Mouse (Mus musculus) embryonic facial prominence, embryonic 11.5 days (tissue): ENCODE results near the gene Lgals2. TPM values are rescaled to one million over a fixed set of nuclear protein-coding genes. Genes with fewer than 3 reads are reported as not detected.

Experiments
- ATAC-seq: fragments of 200-750 bp; cut with Nextera tagmentation; replicated peaks from 2 replicates; pipeline ENCODE4 v1.8.0; 2017; ENCODE audit warnings: low read depth; ENCODE audit not compliant: insufficient number of reproducible peaks, low FRiP score, low TSS enrichment
- DNase-seq: peaks from one replicate; pipeline ENCODE4 v3.0.0-alpha.2; 2015; ENCODE audit warnings: low spot score
- H3K27ac ChIP-seq: fragments of 300-500 bp; sonication (generic); replicated peaks from 2 replicates; pipeline ENCODE4 v1.5.1; 2014; ENCODE audit warnings: mild to moderate bottlenecking, low read depth, low read length, control low read depth
- H3K27me3 ChIP-seq: fragments of 300-500 bp; sonication (generic); 2 replicates; pipeline ENCODE4 v1.6.1; 2014; ENCODE audit warnings: mild to moderate bottlenecking, low read length, moderate library complexity, mixed read lengths; ENCODE audit not compliant: control insufficient read depth, insufficient read depth
- H3K36me3 ChIP-seq: fragments of 300-500 bp; sonication (generic); replicated peaks from 2 replicates; pipeline ENCODE4 v1.6.1; 2014; ENCODE audit warnings: low read depth, mild to moderate bottlenecking, low read length, moderate library complexity, mixed read lengths; ENCODE audit not compliant: control insufficient read depth, insufficient read depth
- H3K4me1 ChIP-seq: fragments of 300-500 bp; sonication (generic); 2 replicates; pipeline ENCODE4 v1.6.1; 2014; ENCODE audit warnings: low read length, mixed read lengths; ENCODE audit not compliant: control insufficient read depth, insufficient read depth
- H3K4me2 ChIP-seq: fragments of 300-500 bp; sonication (generic); 2 replicates; pipeline ENCODE4 v1.6.1; 2014; ENCODE audit warnings: low read depth, mild to moderate bottlenecking, control low read depth, low read length, moderate library complexity
- H3K4me3 ChIP-seq: fragments of 300-500 bp; sonication (generic); 2 replicates; pipeline ENCODE4 v1.5.1; 2014; ENCODE audit warnings: low read depth, low read length, control low read depth
- H3K9ac ChIP-seq: fragments of 300-500 bp; sonication (generic); replicated peaks from 2 replicates; pipeline ENCODE4 v1.6.1; 2014; ENCODE audit warnings: mild to moderate bottlenecking, control low read depth, low read length
- H3K9me3 ChIP-seq: fragments of 300-500 bp; sonication (generic); replicated peaks from 2 replicates; pipeline ENCODE4 v1.6.1; 2016; ENCODE audit warnings: mild to moderate bottlenecking, low read length, inconsistent platforms, mixed read lengths; ENCODE audit not compliant: control insufficient read depth
- WGBS: fragments of 180-500 bp; shearing (Covaris S2); extraction: QIAGEN DNeasy Blood & Tissue Kit; methylation state at CpG from one replicate; pipeline ENCODE4 v1.1.7; 2014; 5-methylcytosine and 5-hydroxymethylcytosine counted together
- polyA plus RNA-seq: library from polyadenylated mRNA; unstranded; fragments of >200 nt; fragmentation: Nextera tagmentation; extraction: Ambion mirVana; gene quantifications from 2 replicates; pipeline ENCODE4 v1.2.1, GENCODE M21; 2014

Gene Lgals2
- polyA plus RNA-seq, 1 experiment from 2014 or later, result not detected

DNA sequence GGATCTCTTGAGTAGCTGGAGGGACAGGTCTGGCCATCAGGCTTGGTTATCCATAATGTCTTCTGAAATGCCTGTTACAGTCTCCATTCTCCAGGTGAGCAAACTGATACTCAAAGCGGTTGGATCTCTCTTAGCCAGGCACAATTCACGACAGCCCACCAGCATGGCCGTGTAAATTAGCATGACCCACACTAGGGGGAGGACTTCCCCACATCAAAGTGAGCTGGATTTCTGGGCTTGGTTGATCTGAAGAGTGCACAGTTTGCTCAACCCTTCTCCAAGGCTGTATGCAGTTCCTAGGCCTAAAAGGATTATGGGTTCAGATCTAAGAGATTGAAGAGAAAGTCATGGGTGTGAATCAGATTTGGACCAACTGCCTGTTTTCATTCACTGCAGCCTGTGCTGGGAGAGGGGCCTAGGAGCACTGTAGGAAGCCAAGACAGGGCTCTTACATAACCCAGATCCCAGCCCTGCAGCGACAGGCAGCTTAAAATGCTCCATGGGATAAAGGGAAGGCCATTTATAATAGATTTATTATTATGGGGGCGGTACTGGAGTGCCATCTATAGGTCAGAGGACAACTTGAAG, 16.8 kb upstream of the Lgals2 start:
- Histone ChIP-seq H3K27me3 (no peaks in the 10 kb centered on the region), H3K9ac (no peak overlapping the region), H3K4me3 (no peak overlapping the region), H3K9me3 (no peaks in the 10 kb centered on the region), H3K36me3 (no peaks in the 10 kb centered on the region), H3K4me1 (peaks cover 2% of the 10 kb centered on the region), H3K4me2 (no peak overlapping the region), H3K27ac (no peak overlapping the region)
- DNase-seq, result no peak
- no peak for ATAC-seq
- WGBS, result 60% methylated on average over 5 of the region's 5 CpGs

DNA sequence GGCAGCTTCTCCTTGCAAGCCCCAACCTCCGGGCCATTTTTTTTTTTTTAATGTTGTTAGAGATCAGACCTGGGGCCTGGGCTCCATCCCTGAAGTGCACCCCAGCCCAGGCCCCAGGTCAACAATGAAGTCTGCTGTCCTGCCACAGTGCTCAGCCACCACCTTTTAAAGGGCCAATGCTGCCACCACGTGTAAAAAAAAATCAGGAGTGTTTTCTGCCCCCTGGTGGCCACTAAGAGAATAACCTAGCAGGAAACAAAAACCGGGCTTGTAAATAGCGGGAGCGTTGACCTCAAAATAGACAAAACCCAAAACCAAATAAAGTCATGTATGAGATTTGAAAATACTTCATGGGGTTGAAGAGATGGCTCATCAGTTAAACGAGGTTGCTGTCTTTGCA, 14.4 kb upstream of the Lgals2 start:
- WGBS, result 22% methylated on average over 6 of the region's 6 CpGs
- ATAC-seq (no peak), DNase-seq (peak; percentile 77)
- no peak overlapping the region for H3K9ac ChIP-seq
- H3K27me3 ChIP-seq, result no peaks in the 10 kb centered on the region
- H3K36me3 ChIP-seq, result no peaks in the 10 kb centered on the region
- no peak overlapping the region for H3K4me2 ChIP-seq
- peaks cover 2% of the 10 kb centered on the region for H3K4me1 ChIP-seq
- H3K4me3 ChIP-seq, result no peak overlapping the region
- H3K27ac ChIP-seq, result no peak overlapping the region
- H3K9me3 ChIP-seq, result no peaks in the 10 kb centered on the region

DNA sequence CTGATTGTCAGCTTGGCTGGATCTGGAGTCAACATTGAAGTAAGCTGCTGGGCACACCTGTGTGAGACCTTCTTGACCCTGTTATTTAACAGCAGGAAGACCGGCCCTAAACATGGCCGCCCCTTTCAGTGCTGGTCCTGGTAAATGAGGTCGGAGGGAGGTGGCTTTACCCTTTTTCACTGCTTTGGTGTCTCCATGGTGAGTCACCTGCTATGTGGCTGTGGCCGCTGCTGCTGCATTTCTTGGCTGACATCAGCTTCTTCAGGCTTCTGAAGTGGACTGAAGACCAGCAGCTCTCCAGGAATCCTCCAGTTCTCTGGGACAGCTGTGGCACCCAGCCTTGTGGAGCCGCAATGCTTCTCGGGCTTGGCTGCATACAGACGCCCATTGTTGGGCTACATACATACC, 13.5 kb upstream of the Lgals2 start:
- Histone ChIP-seq H3K27ac (peak overlapping the region; percentile 35; the same call in 1 of the 2 replicates), H3K4me1 (peaks cover 2% of the 10 kb centered on the region), H3K27me3 (no peaks in the 10 kb centered on the region), H3K9ac (no peak overlapping the region), H3K9me3 (no peaks in the 10 kb centered on the region), H3K4me3 (no peak overlapping the region), H3K36me3 (no peaks in the 10 kb centered on the region), H3K4me2 (peak overlapping the region; percentile 10; the same call in 1 of the 2 replicates)
- WGBS, result 60% methylated on average over 7 of the region's 7 CpGs
- 0 out of 2 replicates have a peak, but pooled peaks have one; percentile 20 for ATAC-seq
- DNase-seq, result no peak

DNA sequence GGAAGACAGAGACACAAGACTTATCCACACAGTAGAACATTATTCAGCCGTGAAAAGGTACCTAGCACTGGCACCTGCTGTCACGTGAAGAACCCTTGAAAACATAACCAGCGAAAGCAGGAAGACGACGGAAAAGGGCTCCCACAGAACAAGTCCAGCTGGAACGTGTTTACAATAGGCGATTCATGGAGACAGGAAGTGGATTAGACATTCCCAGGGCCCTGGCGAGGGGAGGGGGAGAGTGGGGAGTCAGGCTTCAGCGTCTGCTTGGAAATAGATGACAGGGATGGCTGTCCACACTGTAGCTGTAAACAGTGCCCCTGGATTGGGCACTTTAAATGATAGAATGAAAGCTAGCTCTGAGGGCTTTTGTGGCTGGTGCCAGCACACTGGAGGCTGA, 13.1 kb upstream of the Lgals2 start:
- no peaks in the 10 kb centered on the region for H3K36me3 ChIP-seq
- H3K9me3 ChIP-seq, result no peaks in the 10 kb centered on the region
- H3K9ac ChIP-seq, result no peak overlapping the region
- H3K4me2 ChIP-seq, result peak overlapping the region; percentile 10
- ATAC-seq (no peak; the same call in 1 of the 2 replicates), DNase-seq (peak; percentile 79)
- no peak overlapping the region for H3K4me3 ChIP-seq
- WGBS, result 12% methylated on average over 9 of the region's 9 CpGs
- no peaks in the 10 kb centered on the region for H3K27me3 ChIP-seq
- peaks cover 2% of the 10 kb centered on the region for H3K4me1 ChIP-seq
- peak overlapping the region; percentile 47; the same call in 1 of the 2 replicates for H3K27ac ChIP-seq

DNA sequence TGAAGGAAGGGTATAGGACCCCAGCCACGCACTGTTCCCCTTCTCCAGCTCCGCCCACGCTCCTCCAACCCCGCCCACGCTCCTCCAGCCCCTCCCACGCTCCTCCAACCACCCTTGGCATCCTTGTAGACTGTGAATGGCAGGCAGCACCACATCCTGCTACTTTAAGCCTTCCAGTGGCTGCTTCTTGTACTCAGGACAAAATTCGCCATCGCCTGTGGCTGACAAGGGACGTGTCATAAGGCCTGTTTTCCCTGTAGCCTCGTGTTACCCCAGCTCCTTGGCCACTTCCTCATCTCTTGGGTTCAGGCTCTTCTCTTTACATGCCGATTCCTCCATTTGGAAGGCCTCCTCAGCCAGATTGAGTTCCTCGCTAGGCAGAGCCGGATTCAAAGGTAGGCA, 8.5 kb upstream of the Lgals2 start:
- Histone ChIP-seq H3K4me3 (no peak overlapping the region), H3K9ac (no peak overlapping the region), H3K27me3 (no peaks in the 10 kb centered on the region), H3K36me3 (no peaks in the 10 kb centered on the region), H3K4me2 (no peak overlapping the region), H3K4me1 (peaks cover 2% of the 10 kb centered on the region), H3K27ac (no peak overlapping the region), H3K9me3 (no peaks in the 10 kb centered on the region)
- DNase-seq, result no peak
- no peak for ATAC-seq
- WGBS, result 45% methylated on average over 13 of the region's 13 CpGs

DNA sequence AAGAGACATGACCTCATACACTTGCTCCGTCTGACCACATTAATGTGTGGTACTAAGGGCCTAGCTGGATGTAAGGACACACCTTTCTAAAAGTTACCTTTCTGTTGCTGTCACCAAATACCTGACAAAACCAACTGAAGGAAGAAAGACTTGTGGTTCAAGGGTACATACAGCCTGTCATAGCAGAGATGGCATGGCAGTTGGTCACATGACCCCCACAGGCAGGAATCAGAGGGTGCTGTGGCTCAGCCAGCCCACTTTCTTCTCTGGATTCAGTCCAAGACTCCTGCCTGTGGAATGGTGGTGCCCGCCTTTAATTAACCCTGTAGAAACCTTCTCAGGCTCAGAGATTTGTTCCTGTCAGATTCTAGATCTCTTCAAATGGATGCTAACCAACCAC, 7.8 kb upstream of the Lgals2 start:
- ATAC-seq (no peak), DNase-seq (no peak)
- no peaks in the 10 kb centered on the region for H3K36me3 ChIP-seq
- H3K27ac ChIP-seq, result no peak overlapping the region
- H3K4me1 ChIP-seq, result no peaks in the 10 kb centered on the region
- no peak overlapping the region for H3K4me2 ChIP-seq
- no peak overlapping the region for H3K9ac ChIP-seq
- no peaks in the 10 kb centered on the region for H3K9me3 ChIP-seq
- no peaks in the 10 kb centered on the region for H3K27me3 ChIP-seq
- 82% methylated on average over 2 of the region's 2 CpGs for WGBS
- H3K4me3 ChIP-seq, result no peak overlapping the region

DNA sequence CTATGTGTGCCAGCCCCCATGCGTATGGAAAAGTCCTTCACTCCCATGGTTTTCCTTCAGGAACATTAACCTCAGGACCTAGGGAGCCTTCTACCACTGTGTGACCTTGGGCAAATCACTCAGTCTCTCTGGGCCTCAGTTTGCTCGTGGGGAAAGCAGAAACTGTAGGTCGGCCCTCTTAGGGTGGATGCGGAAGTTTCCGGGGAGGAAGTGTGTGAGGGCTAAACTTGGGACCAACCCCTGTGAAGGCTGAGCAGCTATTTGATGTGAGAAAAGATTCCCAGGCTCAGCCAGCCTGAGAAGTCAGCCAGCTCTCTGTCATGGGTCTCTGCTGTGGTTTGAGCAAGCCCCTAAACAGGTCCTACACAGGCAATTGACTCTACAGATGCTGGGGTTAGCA, 7.0 kb upstream of the Lgals2 start:
- no peak for DNase-seq
- H3K27ac ChIP-seq, result no peak overlapping the region
- no peaks in the 10 kb centered on the region for H3K9me3 ChIP-seq
- no peak for ATAC-seq
- no peak overlapping the region for H3K4me3 ChIP-seq
- H3K27me3 ChIP-seq, result no peaks in the 10 kb centered on the region
- no peak overlapping the region for H3K4me2 ChIP-seq
- WGBS, result 88% methylated on average over 5 of the region's 5 CpGs
- no peaks in the 10 kb centered on the region for H3K36me3 ChIP-seq
- H3K9ac ChIP-seq, result no peak overlapping the region
- no peaks in the 10 kb centered on the region for H3K4me1 ChIP-seq

DNA sequence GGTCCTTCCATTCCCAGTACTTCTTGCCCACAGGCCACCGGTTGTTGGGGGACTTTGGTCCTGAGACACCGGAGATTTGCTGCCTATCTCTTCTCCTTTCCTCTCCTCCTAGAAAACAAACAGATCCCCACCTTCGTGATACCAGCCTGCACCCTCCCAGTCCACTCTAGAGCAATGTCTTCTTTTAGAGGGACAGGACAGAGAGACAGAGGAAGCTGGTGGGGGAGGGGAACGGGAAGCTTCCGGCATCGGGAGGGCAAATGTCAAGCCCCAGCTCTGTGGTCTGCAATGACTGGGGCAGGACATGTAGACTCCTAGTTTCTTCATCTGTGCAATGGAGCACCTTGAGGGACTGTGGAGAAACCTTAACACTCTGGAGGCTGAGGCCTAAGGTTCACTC, 4.4 kb upstream of the Lgals2 start:
- H3K4me1 ChIP-seq, result no peaks in the 10 kb centered on the region
- no peak overlapping the region for H3K4me2 ChIP-seq
- H3K4me3 ChIP-seq, result no peak overlapping the region
- no peaks in the 10 kb centered on the region for H3K36me3 ChIP-seq
- DNase-seq (no peak), ATAC-seq (no peak)
- H3K27ac ChIP-seq, result no peak overlapping the region
- no peak overlapping the region for H3K9ac ChIP-seq
- H3K27me3 ChIP-seq, result no peaks in the 10 kb centered on the region
- H3K9me3 ChIP-seq, result no peaks in the 10 kb centered on the region
- 68% methylated on average over 6 of the region's 6 CpGs for WGBS
